Mouse (Mus musculus): ENCODE data around the gene Gsdmc4. TPM values are rescaled to one million over a fixed set of nuclear protein-coding genes. Genes with fewer than 3 reads are reported as not detected.
"Not testable (repeated sequence)": the region's sequence is repeated elsewhere in the genome, so short reads cannot be mapped to it uniquely, and the experiment has no call there.

The Gsdmc4 gene
- polyA plus RNA-seq, 1 experiment from 2014 or later = not detected

DNA sequence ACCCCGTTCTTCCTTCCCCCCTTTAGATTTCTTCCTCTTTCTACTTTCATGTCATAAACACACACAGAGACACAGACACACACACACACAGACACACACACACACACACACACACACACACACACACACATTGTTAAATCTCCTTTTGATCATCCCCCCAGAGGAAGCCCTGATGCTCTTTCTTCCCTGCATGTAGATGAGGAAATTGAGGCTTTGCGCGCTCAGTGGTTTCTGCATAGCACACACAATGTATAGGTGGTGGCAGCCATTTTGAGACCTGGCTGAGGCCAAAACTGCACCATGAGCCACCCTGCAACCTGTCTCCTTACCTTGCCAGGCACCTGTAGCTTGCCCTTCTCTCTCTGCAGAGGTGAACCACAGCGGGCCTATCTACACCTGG, 4.5 kb upstream of the Gsdmc4 start:
- ATAC-seq (ENCODE audit: insufficient number of reproducible peaks, low FRiP score, low TSS enrichment, low read depth); H3K4me1 ChIP-seq; H3K4me3 ChIP-seq; H3K27ac ChIP-seq; H3K27me3 ChIP-seq; H3K36me3 ChIP-seq; H3K9ac ChIP-seq; H3K4me2 ChIP-seq; H3K9me3 ChIP-seq: not testable (repeated sequence)
- 89% methylated on average over 4 of the region's 4 CpGs for WGBS

DNA sequence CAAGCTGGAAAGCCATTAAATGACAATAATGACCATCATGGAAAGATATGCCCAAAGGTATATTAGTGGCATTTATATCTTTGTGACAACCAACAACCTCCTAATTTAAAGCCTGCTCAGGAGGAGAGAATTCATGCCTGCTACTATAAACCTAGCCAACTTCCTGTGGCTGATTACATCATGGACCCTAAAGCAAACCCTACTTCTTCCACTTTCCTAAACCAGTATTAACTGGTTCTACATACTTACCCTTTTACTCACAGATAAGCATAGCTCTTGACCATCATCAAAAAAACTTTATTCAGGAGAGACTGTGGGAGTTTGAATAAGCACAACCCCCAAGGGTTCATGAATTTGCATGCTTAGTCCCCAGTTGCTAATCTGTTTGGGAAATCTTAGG, 2.2 kb downstream of the Gsdmc4 start:
- H3K9me3 ChIP-seq; H3K4me1 ChIP-seq; H3K9ac ChIP-seq; H3K36me3 ChIP-seq; ATAC-seq (ENCODE audit: insufficient number of reproducible peaks, low FRiP score, low TSS enrichment, low read depth); H3K4me2 ChIP-seq; H3K27me3 ChIP-seq; H3K4me3 ChIP-seq; H3K27ac ChIP-seq: not testable (repeated sequence)

DNA sequence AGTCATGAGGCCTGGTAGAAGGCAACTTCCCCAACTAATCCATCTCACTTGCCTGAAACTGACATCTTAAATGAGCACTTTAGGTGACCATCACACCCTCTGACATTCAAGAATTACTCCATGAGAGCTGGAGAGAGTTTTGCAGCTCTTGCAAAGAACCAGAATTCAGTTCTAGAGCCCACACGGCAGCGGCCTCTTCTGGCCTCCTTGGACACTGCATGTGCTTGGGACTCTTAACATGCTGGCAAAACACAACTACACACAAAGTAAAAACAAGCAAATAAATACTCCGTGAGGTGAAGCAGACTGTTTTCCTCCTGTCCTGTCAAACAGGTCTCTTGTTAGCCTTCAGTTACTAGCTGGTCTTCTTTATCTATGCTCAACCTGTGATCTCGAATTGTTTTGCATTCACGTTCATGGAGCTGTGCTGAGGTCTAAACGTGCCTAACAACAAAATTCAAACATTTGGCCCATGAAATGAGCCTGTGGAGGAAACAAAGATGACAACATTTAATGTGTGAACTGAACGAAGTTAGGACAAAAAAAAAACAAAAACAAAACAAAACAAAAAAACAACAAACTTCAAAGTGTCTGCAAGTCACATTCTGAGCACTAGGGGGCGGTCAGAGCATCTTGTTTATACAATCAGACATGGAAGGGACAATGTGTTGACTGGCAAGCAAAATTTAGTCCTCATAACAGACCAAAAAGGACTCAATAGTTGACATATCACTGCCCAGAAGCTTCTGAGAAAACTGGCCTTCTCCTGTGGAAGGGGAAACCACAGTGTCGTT, 16.3 kb downstream of the Gsdmc4 start:
- H3K27me3 ChIP-seq; H3K27ac ChIP-seq; H3K36me3 ChIP-seq; H3K9ac ChIP-seq; H3K4me1 ChIP-seq; H3K4me3 ChIP-seq; H3K9me3 ChIP-seq; H3K4me2 ChIP-seq; ATAC-seq (ENCODE audit: insufficient number of reproducible peaks, low FRiP score, low TSS enrichment, low read depth): not testable (repeated sequence)
- 36% methylated on average over 9 of the region's 9 CpGs for WGBS

DNA sequence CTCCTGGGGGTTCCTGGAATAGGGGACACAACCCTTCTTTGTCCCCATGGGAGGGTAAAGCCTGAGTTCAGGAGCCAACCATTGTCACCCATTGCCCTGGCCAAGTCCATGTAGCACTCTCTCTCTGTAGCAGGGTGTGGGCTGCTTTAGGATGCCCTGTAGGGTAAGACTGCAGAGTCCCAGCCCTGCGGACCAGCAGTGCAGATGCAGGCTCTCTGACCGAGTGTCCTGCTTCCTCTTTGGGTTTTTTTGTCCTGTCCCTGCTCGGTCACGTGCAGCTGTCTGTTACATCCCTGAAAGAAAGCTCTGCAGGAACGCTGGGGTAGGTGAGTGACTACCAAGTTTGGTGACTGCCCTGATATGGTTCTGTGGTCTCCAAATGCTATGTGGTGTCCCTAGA, 23.7 kb downstream of the Gsdmc4 start:
- WGBS = 82% methylated on average over 5 of the region's 5 CpGs
- H3K9ac ChIP-seq; H3K27me3 ChIP-seq; H3K4me3 ChIP-seq; H3K4me1 ChIP-seq; H3K36me3 ChIP-seq; H3K9me3 ChIP-seq; ATAC-seq (ENCODE audit: insufficient number of reproducible peaks, low FRiP score, low TSS enrichment, low read depth); H3K4me2 ChIP-seq; H3K27ac ChIP-seq: not testable (repeated sequence)

DNA sequence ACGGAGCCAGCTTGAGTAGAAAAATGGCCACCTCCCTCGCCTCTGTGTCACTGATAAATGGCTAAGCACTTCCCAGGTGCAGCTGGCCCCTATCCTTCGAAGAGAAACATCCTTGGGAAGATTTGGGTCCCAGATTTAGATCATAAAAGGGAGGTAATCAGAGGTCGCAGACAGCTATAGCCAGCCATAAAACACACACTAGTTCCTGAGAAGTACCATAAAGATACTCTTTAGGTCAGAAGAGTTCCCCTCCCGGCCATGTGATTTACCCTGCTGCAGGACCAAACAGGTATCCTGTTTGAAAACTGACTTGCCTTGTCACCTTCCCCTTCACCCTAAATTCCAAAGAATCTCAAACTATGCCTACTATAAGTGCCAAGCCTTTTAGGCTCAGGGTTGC, 24.1 kb downstream of the Gsdmc4 start:
- WGBS = no CpG with 5 or more reads among the region's 5 CpGs
- not testable (repeated sequence) for ATAC-seq (ENCODE audit: insufficient number of reproducible peaks, low FRiP score, low TSS enrichment, low read depth); H3K4me3 ChIP-seq; H3K27ac ChIP-seq; H3K9me3 ChIP-seq; H3K4me2 ChIP-seq; H3K9ac ChIP-seq; H3K4me1 ChIP-seq; H3K36me3 ChIP-seq; H3K27me3 ChIP-seq

DNA sequence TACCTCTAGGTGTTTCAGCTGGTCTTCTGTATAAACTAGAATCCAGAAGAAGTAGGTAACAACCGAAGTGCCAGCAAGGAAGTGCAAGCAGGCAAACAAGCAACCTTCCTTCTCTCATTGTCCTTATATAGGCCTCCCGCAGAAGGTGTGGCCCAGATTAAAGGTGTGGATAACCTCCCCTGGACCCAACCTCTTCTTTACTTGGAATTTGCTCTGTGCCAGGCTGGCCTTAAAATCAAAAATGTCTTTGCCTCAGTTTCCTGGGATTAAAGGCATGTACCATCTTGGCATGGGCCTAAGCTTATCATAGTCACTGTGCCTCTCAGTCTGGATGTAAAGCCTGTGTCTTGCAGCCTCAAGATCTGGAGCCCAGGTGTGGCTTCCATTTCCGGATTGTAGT, 33.6 kb downstream of the Gsdmc4 start, which contains the start of gene Gsdmc3:
Gene Gsdmc3, minus strand, starts transcription at position 101 of the 400 bp plus-strand sequence.
- not testable (repeated sequence) for ATAC-seq (ENCODE audit: insufficient number of reproducible peaks, low FRiP score, low TSS enrichment, low read depth); H3K4me1 ChIP-seq; H3K9ac ChIP-seq; H3K9me3 ChIP-seq; H3K4me3 ChIP-seq; H3K4me2 ChIP-seq; H3K27ac ChIP-seq; H3K36me3 ChIP-seq; H3K27me3 ChIP-seq
- WGBS = 80% methylated on average over 1 of the region's 3 CpGs

DNA sequence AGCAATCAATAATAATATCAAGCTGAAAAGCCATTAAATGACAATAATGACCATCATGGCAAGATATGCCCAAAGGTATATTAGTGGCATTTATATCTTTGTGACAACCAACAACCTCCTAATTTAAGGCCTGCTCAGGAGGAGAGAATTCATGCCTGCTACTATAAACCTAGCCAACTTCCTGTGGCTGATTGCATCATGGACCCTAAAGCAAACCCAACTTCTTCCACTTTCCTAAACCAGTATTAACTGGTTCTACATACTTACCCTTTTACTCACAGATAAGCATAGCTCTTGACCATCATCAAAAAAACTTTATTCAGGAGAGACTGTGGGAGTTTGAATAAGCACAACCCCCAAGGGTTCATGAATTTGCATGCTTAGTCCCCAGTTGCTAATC, 35.9 kb downstream of the Gsdmc4 start:
- not testable (repeated sequence) for H3K4me2 ChIP-seq; H3K9me3 ChIP-seq; H3K4me3 ChIP-seq; H3K27me3 ChIP-seq; H3K9ac ChIP-seq; H3K4me1 ChIP-seq; ATAC-seq (ENCODE audit: insufficient number of reproducible peaks, low FRiP score, low TSS enrichment, low read depth); H3K36me3 ChIP-seq; H3K27ac ChIP-seq

DNA sequence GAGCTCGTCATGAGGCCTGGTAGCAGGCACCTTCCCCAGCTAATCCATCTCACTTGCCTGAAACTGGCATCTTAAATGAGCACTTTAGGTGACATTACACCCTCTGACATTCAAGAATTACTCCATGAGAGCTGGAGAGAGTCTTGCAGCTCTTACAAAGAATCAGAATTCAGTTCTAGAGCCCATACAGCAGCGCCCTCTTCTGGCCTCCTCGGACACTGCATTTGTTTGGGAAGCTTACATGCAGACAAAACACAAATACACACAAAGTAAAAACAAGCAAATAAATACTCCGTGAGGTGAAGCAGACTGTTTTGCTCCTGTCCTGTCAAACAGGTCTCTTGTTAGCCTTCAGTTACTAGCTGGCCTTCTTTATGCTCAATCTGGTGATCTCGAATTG, 50.1 kb downstream of the Gsdmc4 start:
- 47% methylated on average over 5 of the region's 5 CpGs for WGBS
- H3K36me3 ChIP-seq; H3K9me3 ChIP-seq; H3K9ac ChIP-seq; H3K27ac ChIP-seq; H3K27me3 ChIP-seq; H3K4me1 ChIP-seq; H3K4me2 ChIP-seq; ATAC-seq (ENCODE audit: insufficient number of reproducible peaks, low FRiP score, low TSS enrichment, low read depth); H3K4me3 ChIP-seq: not testable (repeated sequence)

Other genes starting within 250 kb of the Gsdmc4 start
- gene Gsdmc2, start 67.1 kb downstream of the Gsdmc4 start, polyA plus RNA-seq (2015; fragmentation: Nextera tagmentation; extraction: Ambion mirVana) = 0.09 TPM in 1 of 2 replicates, not detected in the other
- not detected in 2 replicates for gene Gsdmc3, start 33.7 kb downstream of the Gsdmc4 start, polyA plus RNA-seq (2015; fragmentation: Nextera tagmentation; extraction: Ambion mirVana)
- gene Fam49b, start 148.2 kb upstream of the Gsdmc4 start, polyA plus RNA-seq (2015; fragmentation: Nextera tagmentation; extraction: Ambion mirVana) = 41.0 and 46.4 TPM in 2 replicates